Mouse (Mus musculus) kidney, postnatal 0 days (tissue): ENCODE results near the gene Pde4d. TPM values are rescaled to one million over a fixed set of nuclear protein-coding genes. Genes with fewer than 3 reads are reported as not detected.

Source experiments
- ATAC-seq: fragments of 200-750 bp; cut with Nextera tagmentation; replicated peaks from 2 replicates; pipeline ENCODE4 v1.8.0; 2017; ENCODE audit warnings: low read depth, moderate number of reproducible peaks, moderate TSS enrichment, moderate library complexity; ENCODE audit not compliant: low FRiP score
- DNase-seq: peaks from one replicate; pipeline ENCODE4 v3.0.0-alpha.2; 2016; ENCODE audit warnings: low spot score
- H3K27ac ChIP-seq: fragments of 300-500 bp; sonication (generic); 2 replicates; pipeline ENCODE4 v1.5.1; 2014; ENCODE audit warnings: mild to moderate bottlenecking
- H3K27me3 ChIP-seq: fragments of 300-500 bp; sonication (generic); 2 replicates; pipeline ENCODE4 v1.6.1; 2014; ENCODE audit warnings: low read length, mixed read lengths; ENCODE audit not compliant: insufficient read depth
- H3K36me3 ChIP-seq: fragments of 300-500 bp; sonication (generic); 2 replicates; pipeline ENCODE4 v1.6.1; 2014; ENCODE audit warnings: low read length, mixed read lengths; ENCODE audit not compliant: insufficient read depth
- H3K4me1 ChIP-seq: fragments of 300-500 bp; sonication (generic); replicated peaks from 2 replicates; pipeline ENCODE4 v1.6.1; 2014; ENCODE audit warnings: antibody characterized with exemption, low read length, mixed read lengths; ENCODE audit not compliant: insufficient read depth
- H3K4me2 ChIP-seq: fragments of 300-500 bp; sonication (generic); 2 replicates; pipeline ENCODE4 v1.6.1; 2014; ENCODE audit warnings: mild to moderate bottlenecking, low read length, moderate library complexity, mixed read lengths
- H3K4me3 ChIP-seq: fragments of 300-500 bp; sonication (generic); replicated peaks from 2 replicates; pipeline ENCODE4 v1.5.1; 2014; ENCODE audit warnings: low read depth, low read length
- H3K9ac ChIP-seq: fragments of 300-500 bp; sonication (generic); 2 replicates; pipeline ENCODE4 v1.6.1; 2014; ENCODE audit warnings: low read depth, low read length
- H3K9me3 ChIP-seq: fragments of 300-500 bp; sonication (generic); replicated peaks from 2 replicates; pipeline ENCODE4 v1.6.1; 2016; ENCODE audit warnings: low read length, inconsistent platforms, mixed read lengths
- CTCF ChIP-seq: IDR thresholded peaks from 2 replicates; pipeline ENCODE4 v1.5.1; 2016; ENCODE audit warnings: antibody characterized with exemption, low read depth, mild to moderate bottlenecking, moderate library complexity
- WGBS: fragments of 180-500 bp; shearing (Covaris S2); extraction: QIAGEN DNeasy Blood & Tissue Kit; methylation state at CpG from one replicate; pipeline ENCODE4 v1.1.7; 2014; 5-methylcytosine and 5-hydroxymethylcytosine counted together
- polyA plus RNA-seq: library from polyadenylated mRNA; unstranded; fragments of >200 nt; fragmentation: Nextera tagmentation; extraction: Ambion mirVana; gene quantifications from 2 replicates; pipeline ENCODE4 v1.2.1, GENCODE M21; 2015

Pde4d gene
- polyA plus RNA-seq, 1 experiment from 2014 or later = 7.1 TPM

DNA sequence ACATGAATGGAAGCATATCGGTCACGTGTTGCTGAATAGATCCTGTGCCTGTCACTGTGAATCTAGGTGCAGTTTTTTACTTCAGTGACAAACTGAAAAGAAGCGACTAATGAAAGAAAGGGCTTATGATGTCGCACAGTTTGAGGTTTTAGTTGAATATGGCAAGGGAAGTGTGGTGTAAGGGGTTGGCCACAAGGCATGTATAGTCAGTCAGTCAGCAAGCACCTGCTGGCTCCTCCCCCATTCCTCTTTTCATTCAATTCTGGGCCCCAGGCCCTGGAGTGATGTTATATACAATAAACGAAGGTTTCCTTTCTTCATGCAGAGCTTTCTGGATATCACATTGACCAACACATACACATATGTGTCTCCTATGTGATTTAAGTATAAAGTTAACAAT lies 412.4 kb downstream of the Pde4d start:
- DNase-seq = no peak
- Histone ChIP-seq H3K36me3 (no peaks in the 10 kb centered on the region), H3K9me3 (no peaks in the 10 kb centered on the region), H3K9ac (no peak overlapping the region), H3K4me2 (no peak overlapping the region), H3K27ac (no peak overlapping the region), H3K4me1 (no peaks in the 10 kb centered on the region), H3K4me3 (no peak overlapping the region), H3K27me3 (no peaks in the 10 kb centered on the region)
- WGBS = 81% methylated on average over 5 of the region's 5 CpGs
- no peak for TF ChIP-seq CTCF
- ATAC-seq = no peak

DNA sequence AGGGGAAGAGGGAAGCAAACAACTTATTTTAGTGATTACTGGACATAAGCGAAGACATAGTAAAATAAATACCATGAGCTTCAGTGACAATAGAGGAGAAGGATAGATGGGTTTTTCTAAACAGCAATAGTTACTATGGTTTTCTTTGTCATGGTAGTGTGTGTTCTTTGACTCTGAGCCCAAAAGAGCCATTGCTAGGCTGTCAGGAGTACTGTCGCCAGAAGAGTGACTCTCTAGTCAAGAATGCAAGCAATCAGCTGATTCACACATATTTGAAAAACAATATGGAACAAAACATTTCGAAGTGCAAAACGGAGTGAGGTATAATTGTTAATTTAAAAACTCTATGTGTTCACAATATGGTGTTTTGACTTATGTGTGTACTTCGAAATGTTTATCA lies 450.4 kb downstream of the Pde4d start:
- H3K4me1 ChIP-seq = no peaks in the 10 kb centered on the region
- no peak overlapping the region for H3K27ac ChIP-seq
- ATAC-seq = no peak
- no peaks in the 10 kb centered on the region for H3K36me3 ChIP-seq
- no peak overlapping the region for H3K9ac ChIP-seq
- H3K9me3 ChIP-seq = no peaks in the 10 kb centered on the region
- TF ChIP-seq CTCF = no peak
- no peaks in the 10 kb centered on the region for H3K27me3 ChIP-seq
- H3K4me2 ChIP-seq = no peak overlapping the region
- no peak overlapping the region for H3K4me3 ChIP-seq
- DNase-seq = no peak
- WGBS = 90% methylated on average over 5 of the region's 5 CpGs

DNA sequence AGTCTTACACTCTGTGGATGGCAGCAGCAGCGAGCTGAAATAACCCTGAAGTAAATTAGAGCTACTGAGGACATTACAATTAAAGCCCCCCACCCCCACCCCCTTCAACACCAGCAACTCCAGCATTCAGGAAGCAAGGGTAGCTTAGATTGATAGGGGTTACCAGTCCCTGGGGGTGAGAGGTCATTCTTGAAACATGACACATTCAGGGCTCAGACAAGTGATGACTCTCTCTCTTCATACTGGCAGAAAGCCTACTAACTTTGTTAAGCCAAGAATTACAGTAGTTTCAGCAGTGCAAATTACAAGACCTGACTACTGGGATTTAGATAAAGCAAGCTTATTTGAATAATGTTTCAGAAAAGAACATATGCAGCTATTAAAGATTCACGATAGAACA lies 455.4 kb downstream of the Pde4d start:
- H3K9ac ChIP-seq = no peak overlapping the region
- no peaks in the 10 kb centered on the region for H3K4me1 ChIP-seq
- H3K4me3 ChIP-seq = no peak overlapping the region
- H3K9me3 ChIP-seq = no peaks in the 10 kb centered on the region
- no peak for TF ChIP-seq CTCF
- ATAC-seq (no peak), DNase-seq (no peak)
- WGBS = 45% methylated on average over 2 of the region's 2 CpGs
- no peaks in the 10 kb centered on the region for H3K27me3 ChIP-seq
- no peak overlapping the region for H3K4me2 ChIP-seq
- no peak overlapping the region for H3K27ac ChIP-seq
- no peaks in the 10 kb centered on the region for H3K36me3 ChIP-seq

DNA sequence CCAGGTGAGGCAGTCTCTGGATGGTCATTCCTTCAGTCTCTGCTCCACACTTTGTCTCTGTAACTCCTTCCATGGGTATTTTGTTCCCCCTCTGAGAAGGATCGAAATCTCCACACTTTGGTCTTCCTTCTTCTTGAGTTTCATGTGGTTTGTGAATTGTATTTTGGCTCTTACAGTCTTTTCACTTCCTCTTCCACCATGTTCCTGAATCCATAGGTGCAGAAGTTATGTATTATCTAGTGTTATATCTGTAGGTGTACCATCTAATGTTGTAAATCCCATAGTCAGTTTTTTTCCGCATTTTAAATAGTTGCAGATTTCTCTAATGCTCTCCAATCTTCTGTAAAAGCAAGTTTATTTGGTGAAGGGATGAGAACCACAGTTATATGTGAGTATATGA lies 459.4 kb downstream of the Pde4d start:
- Histone ChIP-seq H3K9ac (no peak overlapping the region), H3K4me1 (no peaks in the 10 kb centered on the region), H3K4me2 (no peak overlapping the region), H3K9me3 (no peaks in the 10 kb centered on the region), H3K27ac (no peak overlapping the region), H3K4me3 (no peak overlapping the region), H3K27me3 (no peaks in the 10 kb centered on the region), H3K36me3 (no peaks in the 10 kb centered on the region)
- no peak for TF ChIP-seq CTCF
- DNase-seq (no peak), ATAC-seq (no peak)
- WGBS = 94% methylated on average over 2 of the region's 2 CpGs

DNA sequence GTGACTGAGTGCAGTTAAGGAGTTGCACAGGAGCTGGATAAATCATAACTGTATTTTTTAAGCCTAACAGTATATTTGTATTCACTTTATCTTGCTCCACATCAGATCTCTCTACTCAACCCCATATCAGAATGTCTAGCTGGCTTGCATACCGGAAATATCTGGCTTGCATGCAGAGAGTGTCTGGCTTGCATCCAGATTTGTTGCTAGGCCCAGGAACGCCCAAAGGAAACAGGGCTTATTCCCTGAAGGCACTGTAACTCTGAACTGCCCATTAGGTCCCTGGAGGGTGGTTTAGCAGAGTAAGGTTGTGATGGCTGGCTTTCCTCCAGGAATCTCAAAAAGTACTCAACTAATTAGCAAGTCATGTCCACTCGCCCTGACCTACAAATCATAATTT lies 464.9 kb downstream of the Pde4d start:
- Histone ChIP-seq H3K9ac (no peak overlapping the region), H3K36me3 (no peaks in the 10 kb centered on the region), H3K4me3 (no peak overlapping the region), H3K27ac (no peak overlapping the region), H3K4me1 (no peaks in the 10 kb centered on the region), H3K9me3 (no peaks in the 10 kb centered on the region), H3K27me3 (no peaks in the 10 kb centered on the region), H3K4me2 (no peak overlapping the region)
- ATAC-seq = no peak
- no peak for TF ChIP-seq CTCF
- peak; percentile 75 for DNase-seq
- 40% methylated on average over 3 of the region's 3 CpGs for WGBS

DNA sequence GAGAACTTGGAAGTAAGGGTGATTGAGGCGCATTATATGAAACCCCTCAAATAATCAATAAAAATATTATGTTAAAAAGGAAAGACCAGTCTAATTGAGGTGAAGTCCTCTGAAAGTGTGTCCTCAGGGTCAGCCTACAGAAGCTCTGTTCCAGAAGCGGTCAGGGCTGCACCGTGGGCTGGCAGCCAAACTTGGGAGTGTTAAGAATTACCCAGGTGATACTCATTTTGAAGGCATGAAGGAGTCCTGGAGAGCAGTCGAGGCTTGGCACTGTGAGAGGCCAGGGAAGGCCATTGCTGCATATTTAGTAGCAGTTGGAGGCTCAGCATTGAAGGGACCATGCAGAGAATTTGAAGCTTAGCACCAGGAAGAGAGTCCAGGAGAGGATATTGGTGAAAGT lies 471.4 kb downstream of the Pde4d start:
- Histone ChIP-seq H3K9me3 (no peaks in the 10 kb centered on the region), H3K4me2 (no peak overlapping the region), H3K27ac (no peak overlapping the region), H3K27me3 (no peaks in the 10 kb centered on the region), H3K9ac (no peak overlapping the region), H3K36me3 (no peaks in the 10 kb centered on the region), H3K4me3 (no peak overlapping the region), H3K4me1 (no peaks in the 10 kb centered on the region)
- DNase-seq (no peak), ATAC-seq (no peak)
- TF ChIP-seq CTCF = no peak
- 73% methylated on average over 4 of the region's 4 CpGs for WGBS

DNA sequence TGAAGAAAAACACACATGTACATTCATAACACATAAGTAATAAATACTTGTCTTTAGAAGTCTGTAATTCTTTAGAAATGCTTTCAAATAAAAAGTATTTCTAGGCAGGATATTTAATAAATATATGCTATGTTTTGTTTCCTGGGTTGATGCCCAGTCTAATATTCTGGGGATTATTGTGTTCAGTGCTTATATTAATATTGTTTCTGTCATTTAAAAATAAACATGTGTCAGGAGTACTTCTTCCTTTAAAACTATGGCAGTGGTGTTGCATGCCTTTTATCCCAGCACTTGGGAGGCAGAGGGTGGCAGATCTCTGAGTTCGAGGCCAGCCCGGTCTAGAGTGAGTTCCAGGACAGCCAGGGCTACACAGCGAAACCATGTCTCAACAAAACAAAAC lies 485.1 kb downstream of the Pde4d start:
- no peaks in the 10 kb centered on the region for H3K27me3 ChIP-seq
- no peak overlapping the region for H3K27ac ChIP-seq
- H3K4me1 ChIP-seq = no peaks in the 10 kb centered on the region
- H3K9ac ChIP-seq = no peak overlapping the region
- no peak for TF ChIP-seq CTCF
- DNase-seq = no peak
- no peaks in the 10 kb centered on the region for H3K9me3 ChIP-seq
- WGBS = 90% methylated on average over 3 of the region's 3 CpGs
- H3K4me2 ChIP-seq = no peak overlapping the region
- no peak for ATAC-seq
- no peaks in the 10 kb centered on the region for H3K36me3 ChIP-seq
- H3K4me3 ChIP-seq = no peak overlapping the region
